Mouse (Mus musculus): Measurements from ENCODE around the gene Chst13.

The Chst13 gene

GRCm38 (mm10) chr6:90319475-90320191 lies 5.4 kb downstream of the Chst13 start:
- in situ Hi-C loops (cut with MboI): no loop called here

GRCm38 (mm10) chr6:90319019-90319418 lies 6.0 kb downstream of the Chst13 start:
- in situ Hi-C loops (cut with MboI): no loop called here

- in situ Hi-C loops (cut with MboI): no loop called here
Measured at GRCm38 (mm10) chr6:90317510-90318258, 7.3 kb downstream of the Chst13 start.

GRCm38 (mm10) chr6:90315961-90316360 lies 9.0 kb downstream of the Chst13 start:
- in situ Hi-C loops (cut with MboI): no loop called here

GRCm38 (mm10) chr6:90308839-90309778 lies 15.9 kb downstream of the Chst13 start:
- in situ Hi-C loops (cut with MboI): no loop called here

GRCm38 (mm10) chr6:90306315-90306975 lies 18.5 kb downstream of the Chst13 start:
- in situ Hi-C loops (cut with MboI): no loop called here

- in situ Hi-C loops (cut with MboI): no loop called here
Measured at GRCm38 (mm10) chr6:90300919-90301318, 24.1 kb downstream of the Chst13 start, which contains the start of gene BC048671. Gene BC048671, plus strand, starts transcription at chr6:90301219.

GRCm38 (mm10) chr6:90288265-90288664 lies 36.7 kb downstream of the Chst13 start:
- in situ Hi-C loops (cut with MboI): no loop called here
